Mouse (Mus musculus) urinary bladder, adult 18-20 months (tissue): ENCODE measurements at regions not wholly inside any gene's neighbourhood (a gene's known extent, or its start where the extent isn't known, plus 50 kb on each side); places are given as distances from the start of the nearest gene placed in this dataset.

Experiments
- DNase-seq, 2 experiments: peaks; one replicate each; pipeline ENCODE4 v3.0.0; 2022; ENCODE audit warnings: low spot score in 2 of 2, mixed read lengths in 2 of 2

GRCm38 (mm10) chr15:45171605-45172004, 5037.4 kb downstream of the 9330182O14Rik start:
- no peak for DNase-seq

- no peak for DNase-seq
These were observed 5044.2 kb downstream of the 9330182O14Rik start for GRCm38 (mm10) chr15:45178341-45178740.

- DNase-seq = peak in 1 of 2 experiments; percentile 1
These were observed 5046.0 kb downstream of the 9330182O14Rik start for GRCm38 (mm10) chr15:45180173-45180572.
